In genomic region chr4:114459591-114459990, GRCm38 (mm10) we compare ENCODE assay signal across 8 mouse cellular contexts. TPM values are rescaled to one million over a fixed set of nuclear protein-coding genes. Genes with fewer than 3 reads are reported as not detected.
DNase-seq lines count a peak whose midpoint lies in the region; ATAC-seq lines count a peak whose summit lies in the region.

No protein-coding gene starts in this region.

- DNase-seq in adrenal gland, adult 2 months, result peak; percentile 40
- no peak for DNase-seq in adrenal gland, adult 18-20 months (ENCODE audit: low spot score in 2 of 2)
- no peak for DNase-seq in neural tube, embryonic 11.5 days (ENCODE audit: low spot score)
- DNase-seq in heart, postnatal 10 days, result peak; percentile 64 to 79
- DNase-seq in skeletal muscle tissue, adult 2 months (ENCODE audit: low read depth, low spot score), result peak; percentile 25
- DNase-seq in T-cell, adult 2 months (ENCODE audit: low spot score), result no peak

- H3K4me2 ChIP-seq in neural tube, embryonic 11.5 days (ENCODE audit: low read depth), result no peak overlapping the region
- H3K4me2 ChIP-seq in neural tube, embryonic 15.5 days, result no peak overlapping the region

- H3K9ac ChIP-seq in neural tube, embryonic 11.5 days (ENCODE audit: low read length), result no peak overlapping the region
- H3K9ac ChIP-seq in neural tube, embryonic 15.5 days (replicated peaks), result no peak overlapping the region

- WGBS in neural tube, embryonic 11.5 days, result 35% methylated on average over 5 of the region's 5 CpGs
- 10% methylated on average over 5 of the region's 5 CpGs for WGBS in neural tube, embryonic 15.5 days

- intact Hi-C loops in heart, postnatal 10 days (cut with DNase I), result no loop called here

- no peak overlapping the region for H3K27ac ChIP-seq in neural tube, embryonic 11.5 days (ENCODE audit: low read depth, low read length)
- no peak overlapping the region for H3K27ac ChIP-seq in neural tube, embryonic 15.5 days (replicated peaks)

- no peaks in the 10 kb centered on the region for H3K36me3 ChIP-seq in neural tube, embryonic 11.5 days (ENCODE audit: control insufficient read depth, insufficient read depth, low read length)
- H3K36me3 ChIP-seq in neural tube, embryonic 15.5 days, result no peaks in the 10 kb centered on the region

- no peaks in the 10 kb centered on the region for H3K4me1 ChIP-seq in neural tube, embryonic 11.5 days (ENCODE audit: control insufficient read depth, insufficient read depth, low read length)
- H3K4me1 ChIP-seq in neural tube, embryonic 15.5 days, result peaks cover 4% of the 10 kb centered on the region; the same call in 1 of the 2 replicates

- no peaks in the 10 kb centered on the region for H3K9me3 ChIP-seq in neural tube, embryonic 11.5 days (ENCODE audit: control insufficient read depth, low read length)
- H3K9me3 ChIP-seq in neural tube, embryonic 15.5 days (replicated peaks), result no peaks in the 10 kb centered on the region

- peak; percentile 27; the same call in 1 of the 2 replicates for ATAC-seq in neural tube, embryonic 11.5 days (ENCODE audit: insufficient read depth, low FRiP score, low TSS enrichment)
- ATAC-seq in neural tube, embryonic 15.5 days (ENCODE audit: low FRiP score), result no peak; the same call in 1 of the 2 replicates
- no peak for ATAC-seq in megakaryocyte-erythroid progenitor cell, adult 5-6 weeks (replicated peaks; ENCODE audit: low FRiP score, low TSS enrichment, poor library complexity, severe bottlenecking)

- H3K4me3 ChIP-seq in neural tube, embryonic 11.5 days (ENCODE audit: low read depth, low read length), result no peak overlapping the region
- no peak overlapping the region for H3K4me3 ChIP-seq in neural tube, embryonic 15.5 days (replicated peaks)

- H3K27me3 ChIP-seq in neural tube, embryonic 11.5 days (ENCODE audit: control insufficient read depth, insufficient read depth, low read length), result no peaks in the 10 kb centered on the region
- H3K27me3 ChIP-seq in neural tube, embryonic 15.5 days (replicated peaks), result no peaks in the 10 kb centered on the region

RNA-seq across cellular contexts. Expression of gene Trabd2b, which starts 53.1 kb away (rescaled TPM):
- total RNA-seq in adrenal gland, adult 2 months (2021), result 1 to 10 TPM; 1.9 to 2.5 TPM
- polyA plus RNA-seq in adrenal gland, adult 2 months (2012; rRNA removed), result 2.4 and 2.5 TPM in 2 replicates
- 1 to 10 TPM; 1.4 to 4.7 TPM for total RNA-seq in adrenal gland, adult 18-20 months (2021)
- polyA plus RNA-seq in neural tube, embryonic 11.5 days (2014; fragmentation: Nextera tagmentation; extraction: Ambion mirVana), result 2.0 and 2.2 TPM in 2 replicates
- 0.56 and 0.75 TPM in 2 replicates for polyA plus RNA-seq in neural tube, embryonic 15.5 days (2015; fragmentation: Nextera tagmentation; extraction: Ambion mirVana)
- total RNA-seq in heart, postnatal 10 days (2021), result 10 to 100 TPM; 21.1 to 25.6 TPM
- not detected in 2 replicates for total RNA-seq in megakaryocyte-erythroid progenitor cell, adult 5-6 weeks (2014; fragmentation: Nextera tagmentation)
- not detected in 2 replicates for total RNA-seq in megakaryocyte-erythroid progenitor cell, adult 5-6 weeks (2017)

Comparison
In these comparisons a context has a peak if more than half of its experiments do, and no peak if none do; other contexts are left out.
1. DNase-seq: peak in adrenal gland, adult 2 months (single experiment), heart, postnatal 10 days (2 of 2) and skeletal muscle tissue, adult 2 months (single experiment); none in adrenal gland, adult 18-20 months (0 of 2), neural tube, embryonic 11.5 days (single experiment) and T-cell, adult 2 months (single experiment).